Mouse (Mus musculus) liver, embryonic 14.5 days (tissue): Measurements from ENCODE around the gene Fer. TPM values are rescaled to one million over a fixed set of nuclear protein-coding genes. Genes with fewer than 3 reads are reported as not detected.

Experiments
- ATAC-seq: fragments of 200-750 bp; cut with Nextera tagmentation; 2 replicates; pipeline ENCODE4 v1.8.0; 2017; ENCODE audit warnings: moderate number of reproducible peaks, mild to moderate bottlenecking, moderate library complexity; ENCODE audit not compliant: insufficient read depth
- DNase-seq, 3 experiments: peaks; one replicate each; pipeline ENCODE4 v3.0.0-alpha.2; 2012 to 2013; ENCODE audit warnings: low read depth in 3 of 3, low spot score in 3 of 3
- H3K27ac ChIP-seq: fragments of 300-500 bp; sonication (generic); 2 replicates; pipeline ENCODE4 v1.5.1; 2014; ENCODE audit warnings: moderate library complexity, mild to moderate bottlenecking, control low read depth, inconsistent platforms
- H3K27me3 ChIP-seq: fragments of 300-500 bp; sonication (generic); 2 replicates; pipeline ENCODE4 v1.6.1; 2014; ENCODE audit warnings: mild to moderate bottlenecking, low read length, moderate library complexity; ENCODE audit not compliant: control insufficient read depth, insufficient read depth
- H3K36me3 ChIP-seq: fragments of 300-500 bp; sonication (generic); replicated peaks from 2 replicates; pipeline ENCODE4 v1.6.1; 2014; ENCODE audit warnings: low read depth; ENCODE audit not compliant: control insufficient read depth, insufficient read depth
- H3K4me1 ChIP-seq, 2 experiments: fragments of 200-500 bp in 1 of 2; fragments of 300-500 bp in 1 of 2; sonication (generic) in 1 of 2; replicated peaks; 2 replicates each; pipeline ENCODE4 v1.6.1; 2012 to 2014; ENCODE audit warnings: antibody characterized with exemption in 1 of 2, inconsistent platforms in 1 of 2, low read length in 1 of 2; ENCODE audit not compliant: control insufficient read depth in 2 of 2, insufficient read depth in 2 of 2
- H3K4me2 ChIP-seq: fragments of 300-500 bp; sonication (generic); 2 replicates; pipeline ENCODE4 v1.6.1; 2014; ENCODE audit warnings: low read depth, mild to moderate bottlenecking, control low read depth, moderate library complexity
- H3K4me3 ChIP-seq, 2 experiments: fragments of 200-500 bp in 1 of 2; fragments of 300-500 bp in 1 of 2; sonication (generic) in 1 of 2; 2 replicates each; pipeline ENCODE4 v1.5.1; 2012 to 2014; ENCODE audit warnings: low read depth in 2 of 2, low read length in 2 of 2, mild to moderate bottlenecking in 2 of 2, control low read depth in 1 of 2, inconsistent platforms in 1 of 2, moderate library complexity in 1 of 2; ENCODE audit not compliant: insufficient read depth in 1 of 2
- H3K9ac ChIP-seq: fragments of 300-500 bp; sonication (generic); replicated peaks from 2 replicates; pipeline ENCODE4 v1.6.1; 2014; ENCODE audit warnings: mild to moderate bottlenecking, control low read depth, moderate library complexity
- H3K9me3 ChIP-seq: fragments of 300-500 bp; sonication (generic); 2 replicates; pipeline ENCODE4 v1.6.1; 2016; ENCODE audit warnings: low read length, mixed read lengths; ENCODE audit not compliant: control insufficient read depth
- CTCF ChIP-seq: IDR thresholded peaks from 2 replicates; pipeline ENCODE4 v1.5.1; 2016; ENCODE audit warnings: antibody characterized with exemption, low read depth, control low read depth
- EP300 ChIP-seq: IDR thresholded peaks from 2 replicates; pipeline ENCODE4 v1.6.1; 2016; ENCODE audit warnings: antibody characterized with exemption, low read depth
- WGBS: fragments of 180-500 bp; shearing (Covaris S2); extraction: QIAGEN DNeasy Blood & Tissue Kit; methylation state at CpG from one replicate; pipeline ENCODE4 v1.1.7; 2014; ENCODE audit not compliant: insufficient replicate concordance; 5-methylcytosine and 5-hydroxymethylcytosine counted together
- polyA plus RNA-seq, 2 experiments: library from polyadenylated mRNA; depleted of rRNA in 1 of 2; stranded (reverse) in 1 of 2; unstranded in 1 of 2; fragments of >200 nt; fragmentation: Nextera tagmentation in 1 of 2; extraction: Ambion mirVana in 1 of 2; gene quantifications; 2 replicates each; pipeline versions ENCODE4 v1.2.1 to v1.2.3; 2012 to 2014

The Fer gene
- polyA plus RNA-seq (2012; rRNA removed) (1.6 and 2.9 TPM in 2 replicates), polyA plus RNA-seq (2014; fragmentation: Nextera tagmentation; extraction: Ambion mirVana) (7.0 and 10.1 TPM in 2 replicates)

- H3K4me1 ChIP-seq: peaks cover 8 to 9% of the 10 kb centered on the region in 2 experiments
- TF ChIP-seq EP300 (0 out of 2 replicates have a peak, but pooled peaks have one; percentile 10), CTCF (no peak)
- no peaks in the 10 kb centered on the region for H3K9me3 ChIP-seq
- DNase-seq (peak in 1 of 3 experiments; percentile 7), ATAC-seq (peak; percentile 38)
- peak within 1 kb of the TSS; percentile 99 for H3K4me2 ChIP-seq
- 2% methylated on average over 41 of the region's 41 CpGs for WGBS
- peaks cover 10% of the 10 kb centered on the region; the same call in 1 of the 2 replicates for H3K27me3 ChIP-seq
- H3K36me3 ChIP-seq: no peaks in the 10 kb centered on the region
- H3K4me3 ChIP-seq: peak within 1 kb of the TSS; percentile 77 to 81
- no peak within 1 kb of the TSS for H3K27ac ChIP-seq
- H3K9ac ChIP-seq: peak within 1 kb of the TSS; percentile 66
Measured at GRCm38 (mm10) chr17:63863012-63863630, at the start of gene Fer. TSS of gene Fer (plus strand) at chr17:63863062.

GRCm38 (mm10) chr17:63813552-63813951 lies 49.3 kb upstream of the Fer start:
- Histone ChIP-seq H3K36me3 (no peaks in the 10 kb centered on the region), H3K27me3 (no peaks in the 10 kb centered on the region), H3K27ac (no peak overlapping the region), H3K4me3 (no peak overlapping the region), H3K9ac (no peak overlapping the region), H3K4me2 (no peak overlapping the region), H3K9me3 (no peaks in the 10 kb centered on the region), H3K4me1 (peaks cover 0 to 3% of the 10 kb centered on the region in 2 experiments; a peak in 2 of 4 replicates)
- DNase-seq (no peak), ATAC-seq (no peak)
- TF ChIP-seq CTCF (no peak), EP300 (no peak)
- WGBS: 65% methylated on average over 6 of the region's 6 CpGs

- no peak overlapping the region for H3K4me3 ChIP-seq
- DNase-seq (no peak), ATAC-seq (peak; percentile 21; the same call in 1 of the 2 replicates)
- TF ChIP-seq EP300 (no peak), CTCF (no peak)
- H3K9ac ChIP-seq: no peak overlapping the region
- no peaks in the 10 kb centered on the region for H3K36me3 ChIP-seq
- H3K27ac ChIP-seq: no peak overlapping the region
- 7% methylated on average over 10 of the region's 10 CpGs for WGBS
- no peaks in the 10 kb centered on the region for H3K9me3 ChIP-seq
- no peaks in the 10 kb centered on the region for H3K27me3 ChIP-seq
- no peak overlapping the region; the same call in 1 of the 2 replicates for H3K4me2 ChIP-seq
- H3K4me1 ChIP-seq: peaks cover 0 to 5% of the 10 kb centered on the region in 2 experiments; a peak in 2 of 4 replicates
Measured at GRCm38 (mm10) chr17:63818444-63819027, 44.3 kb upstream of the Fer start.

GRCm38 (mm10) chr17:63824141-63824540 lies 38.7 kb upstream of the Fer start:
- no peak overlapping the region for H3K4me3 ChIP-seq
- H3K27me3 ChIP-seq: no peaks in the 10 kb centered on the region
- H3K4me2 ChIP-seq: no peak overlapping the region
- no peaks in the 10 kb centered on the region for H3K4me1 ChIP-seq
- WGBS: 58% methylated on average over 4 of the region's 4 CpGs
- DNase-seq (no peak), ATAC-seq (no peak)
- no peaks in the 10 kb centered on the region for H3K9me3 ChIP-seq
- H3K9ac ChIP-seq: no peak overlapping the region
- TF ChIP-seq EP300 (no peak), CTCF (no peak)
- no peaks in the 10 kb centered on the region for H3K36me3 ChIP-seq
- H3K27ac ChIP-seq: no peak overlapping the region

GRCm38 (mm10) chr17:63826196-63826595 lies 36.7 kb upstream of the Fer start:
- no peak overlapping the region for H3K27ac ChIP-seq
- DNase-seq (no peak), ATAC-seq (no peak)
- 62% methylated on average over 8 of the region's 8 CpGs for WGBS
- H3K4me3 ChIP-seq: no peak overlapping the region
- no peaks in the 10 kb centered on the region for H3K9me3 ChIP-seq
- H3K4me2 ChIP-seq: no peak overlapping the region
- no peak for TF ChIP-seq CTCF
- TF ChIP-seq EP300: no peak
- H3K36me3 ChIP-seq: no peaks in the 10 kb centered on the region
- peaks cover 0 to 4% of the 10 kb centered on the region in 2 experiments; a peak in 1 of 4 replicates for H3K4me1 ChIP-seq
- no peak overlapping the region for H3K9ac ChIP-seq
- H3K27me3 ChIP-seq: no peaks in the 10 kb centered on the region
